9 mouse cellular contexts compared by ENCODE assay signal in the genomic region with DNA sequence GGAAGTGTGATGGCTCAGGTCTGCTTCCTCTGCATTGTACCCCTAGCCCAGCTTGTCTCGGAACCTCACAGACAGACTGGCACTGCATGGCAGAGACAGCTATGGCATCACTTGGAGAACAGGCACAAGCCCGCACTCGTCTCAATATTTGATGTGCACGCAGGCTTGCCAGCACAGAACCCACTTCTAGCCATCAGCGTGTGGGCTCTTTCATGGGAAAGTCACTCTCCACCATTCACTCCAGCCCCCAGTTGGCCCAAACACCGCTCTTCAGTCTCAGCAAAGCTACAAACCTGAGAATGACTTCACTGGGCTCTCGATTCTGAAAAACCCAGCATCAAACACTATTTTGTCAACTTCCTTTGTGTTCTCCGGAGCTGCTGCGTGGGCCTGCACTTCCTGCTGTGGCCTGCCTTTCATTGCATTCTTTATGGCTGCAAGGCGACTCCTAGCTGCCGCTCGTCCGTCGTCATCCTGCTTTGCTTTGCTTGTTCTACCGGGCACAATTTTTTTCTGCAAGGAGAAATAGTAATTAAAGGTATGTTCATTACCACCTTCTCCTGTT. TPM values are rescaled to one million over a fixed set of nuclear protein-coding genes. Genes with fewer than 3 reads are reported as not detected.
DNase-seq lines count a peak whose midpoint lies in the region; ATAC-seq and TF ChIP-seq lines count a peak whose summit lies in the region.
"Had no signal": no experiment of that assay in that cellular context is flagged by ENCODE, and none has a peak within 500 bp of the region (broad histone marks: within the 10 kb centered on the region; RNA-seq: fewer than 3 reads in every experiment).

No protein-coding gene starts in this region.

- 0 out of 2 replicates have a peak, but pooled peaks have one; percentile 7 for TF ChIP-seq CTCF in liver, adult 2 months (IDR thresholded peaks at IDR 0.05; ENCODE audit: low read depth, low read length)
- no peak for TF ChIP-seq CTCF in hindbrain, postnatal 0 days (IDR thresholded peaks at IDR 0.05; ENCODE audit: low read depth)

- H3K79me2 ChIP-seq in liver, adult 2 months (ENCODE audit: control insufficient read depth, insufficient read depth, low read length): no peaks in the 10 kb centered on the region

- no peaks in the 10 kb centered on the region for H3K4me1 ChIP-seq in liver, adult 2 months (ENCODE audit: control insufficient read depth, insufficient read depth, low read length)
- no peaks in the 10 kb centered on the region for H3K4me1 ChIP-seq in hindbrain, postnatal 0 days (ENCODE audit: insufficient read depth, low read length)
- H3K4me1 ChIP-seq in stomach, embryonic 16.5 days (ENCODE audit: control insufficient read depth, insufficient read depth, low read length): no peaks in the 10 kb centered on the region
- H3K4me1 ChIP-seq: heart, embryonic 13.5 days; kidney, embryonic 15.5 days had no signal

- no peak for TF ChIP-seq POLR2A in liver, adult 2 months (IDR thresholded peaks at IDR 0.05; ENCODE audit: extremely low read depth, insufficient read depth, low read length)

- DNase-seq in liver, adult 2 months (ENCODE audit: extremely low read depth, low read depth, low spot score): no peak
- DNase-seq in liver: no peak
- peak; percentile 59 for DNase-seq in R1 (ENCODE audit: low read depth, low spot score)
- peak; percentile 63 for DNase-seq in hindbrain, postnatal 0 days (ENCODE audit: low spot score)
- DNase-seq in cerebellum, adult 9-10 months: no peak

- H3K27me3 ChIP-seq in liver, adult 2 months (ENCODE audit: control insufficient read depth, insufficient read depth, low read length): no peaks in the 10 kb centered on the region
- no peaks in the 10 kb centered on the region for H3K27me3 ChIP-seq in hindbrain, postnatal 0 days (ENCODE audit: insufficient read depth, low read length)
- no peaks in the 10 kb centered on the region for H3K27me3 ChIP-seq in stomach, embryonic 16.5 days (ENCODE audit: control insufficient read depth, insufficient read depth, low read length)
- H3K27me3 ChIP-seq: heart, embryonic 13.5 days; kidney, embryonic 15.5 days had no signal

- no peaks in the 10 kb centered on the region for H3K9me3 ChIP-seq in hindbrain, postnatal 0 days (ENCODE audit: low read length)
- no peaks in the 10 kb centered on the region for H3K9me3 ChIP-seq in stomach, embryonic 16.5 days (replicated peaks; ENCODE audit: control insufficient read depth, low read length)
- H3K9me3 ChIP-seq: heart, embryonic 13.5 days; kidney, embryonic 15.5 days had no signal

- 89% methylated on average over 15 of the region's 15 CpGs for WGBS in liver, adult 2 months
- WGBS in hindbrain, postnatal 0 days: 41% methylated on average over 15 of the region's 15 CpGs
- WGBS in stomach, embryonic 16.5 days: 89% methylated on average over 15 of the region's 15 CpGs

- no peak overlapping the region for H3K27ac ChIP-seq in liver, adult 2 months (replicated peaks; ENCODE audit: insufficient read depth, low read depth, low read length)
- peak overlapping the region; percentile 51; the same call in 1 of the 2 replicates for H3K27ac ChIP-seq in hindbrain, postnatal 0 days
- H3K27ac ChIP-seq in stomach, embryonic 16.5 days (ENCODE audit: low read length): peak overlapping the region; percentile 12; the same call in 1 of the 2 replicates
- H3K27ac ChIP-seq: heart, embryonic 13.5 days; kidney, embryonic 15.5 days had no signal

- no peak overlapping the region for H3K4me3 ChIP-seq in liver, adult 2 months (ENCODE audit: insufficient read depth, low read depth, low read length)
- no peak overlapping the region for H3K4me3 ChIP-seq in hindbrain, postnatal 0 days (ENCODE audit: low read length)
- H3K4me3 ChIP-seq in stomach, embryonic 16.5 days (replicated peaks; ENCODE audit: low read length): no peak overlapping the region
- H3K4me3 ChIP-seq: heart, embryonic 13.5 days; kidney, embryonic 15.5 days had no signal

- H3K4me2 ChIP-seq in hindbrain, postnatal 0 days (ENCODE audit: low read depth, low read length): no peak overlapping the region
- H3K4me2 ChIP-seq in stomach, embryonic 16.5 days (ENCODE audit: low read depth, low read length): no peak overlapping the region
- H3K4me2 ChIP-seq: heart, embryonic 13.5 days; kidney, embryonic 15.5 days had no signal

- no peaks in the 10 kb centered on the region for H3K36me3 ChIP-seq in liver, adult 2 months (ENCODE audit: control insufficient read depth, insufficient read depth, low read length)
- H3K36me3 ChIP-seq in hindbrain, postnatal 0 days (ENCODE audit: insufficient read depth, low read length): no peaks in the 10 kb centered on the region; the same call in 1 of the 2 replicates
- peaks cover 20% of the 10 kb centered on the region for H3K36me3 ChIP-seq in stomach, embryonic 16.5 days (ENCODE audit: control insufficient read depth, insufficient read depth, low read length)

- peak; percentile 80 for ATAC-seq in hindbrain, postnatal 0 days
- ATAC-seq in stomach, embryonic 16.5 days (ENCODE audit: insufficient read depth, low FRiP score): no peak
- no peak for ATAC-seq in erythroblast, adult 5-6 weeks (replicated peaks; ENCODE audit: low FRiP score, poor library complexity, severe bottlenecking)

- no peak overlapping the region for H3K9ac ChIP-seq in liver, adult 2 months (ENCODE audit: low read depth, low read length)
- H3K9ac ChIP-seq in hindbrain, postnatal 0 days (replicated peaks; ENCODE audit: low read length): no peak overlapping the region
- no peak overlapping the region for H3K9ac ChIP-seq in stomach, embryonic 16.5 days (ENCODE audit: low read length)
- H3K9ac ChIP-seq: heart, embryonic 13.5 days; kidney, embryonic 15.5 days had no signal

RNA-seq across cellular contexts. Expression of a gene that starts 22.7 kb away (rescaled TPM):
- 0.74 and 1.2 TPM in 2 replicates for total RNA-seq in liver, adult 2 months (2014; rRNA removed)
- 0.04 TPM in 1 of 2 replicates, not detected in the other for polyA plus RNA-seq in liver, adult 2 months (2012; rRNA removed)
- total RNA-seq in hindbrain, postnatal 0 days (2014; rRNA removed): 6.3 and 10.0 TPM in 2 replicates
- 5.5 and 6.5 TPM in 2 replicates for polyA plus RNA-seq in hindbrain, postnatal 0 days (2015; fragmentation: Nextera tagmentation; extraction: Ambion mirVana)
- 30.7 and 37.0 TPM in 2 replicates for polyA plus RNA-seq in stomach, embryonic 16.5 days (2015; fragmentation: Nextera tagmentation; extraction: Ambion mirVana)
- total RNA-seq in erythroblast, adult 5-6 weeks (2015; ENCODE audit: low replicate concordance): 42.8 and 49.2 TPM in 2 replicates
- 64.0 and 79.3 TPM in 2 replicates for total RNA-seq in erythroblast, adult 5-6 weeks (2017; ENCODE audit: low replicate concordance)

RNA-seq across cellular contexts. Expression of a gene that starts 28.0 kb away (rescaled TPM):
- total RNA-seq in liver, adult 2 months (2014; rRNA removed): 6.8 and 7.2 TPM in 2 replicates
- 5.2 and 7.9 TPM in 2 replicates for polyA plus RNA-seq in liver, adult 2 months (2012; rRNA removed)
- 2.1 and 9.1 TPM in 2 replicates for total RNA-seq in hindbrain, postnatal 0 days (2014; rRNA removed)
- polyA plus RNA-seq in hindbrain, postnatal 0 days (2015; fragmentation: Nextera tagmentation; extraction: Ambion mirVana): 6.6 and 8.2 TPM in 2 replicates
- 95.3 and 132 TPM in 2 replicates for polyA plus RNA-seq in stomach, embryonic 16.5 days (2015; fragmentation: Nextera tagmentation; extraction: Ambion mirVana)
- 100 and 159 TPM in 2 replicates for total RNA-seq in erythroblast, adult 5-6 weeks (2015; ENCODE audit: low replicate concordance)
- 45.4 and 53.7 TPM in 2 replicates for total RNA-seq in erythroblast, adult 5-6 weeks (2017; ENCODE audit: low replicate concordance)

RNA-seq across cellular contexts. Expression of a gene that starts 54.7 kb away (rescaled TPM):
- 12.7 and 15.6 TPM in 2 replicates for total RNA-seq in liver, adult 2 months (2014; rRNA removed)
- polyA plus RNA-seq in liver, adult 2 months (2012; rRNA removed): 7.3 and 9.7 TPM in 2 replicates
- 20.6 and 62.0 TPM in 2 replicates for total RNA-seq in hindbrain, postnatal 0 days (2014; rRNA removed)
- polyA plus RNA-seq in hindbrain, postnatal 0 days (2015; fragmentation: Nextera tagmentation; extraction: Ambion mirVana): 39.7 and 41.0 TPM in 2 replicates
- polyA plus RNA-seq in stomach, embryonic 16.5 days (2015; fragmentation: Nextera tagmentation; extraction: Ambion mirVana): 20.4 and 23.1 TPM in 2 replicates
- 153 and 163 TPM in 2 replicates for total RNA-seq in erythroblast, adult 5-6 weeks (2015; ENCODE audit: low replicate concordance)
- 302 and 381 TPM in 2 replicates for total RNA-seq in erythroblast, adult 5-6 weeks (2017; ENCODE audit: low replicate concordance)

Comparison
In these comparisons a context has a peak if more than half of its experiments do, and no peak if none do; other contexts are left out.
1. DNase-seq: peak in R1 (single experiment) and hindbrain, postnatal 0 days (single experiment); none in liver, adult 2 months (single experiment), liver (single experiment) and cerebellum, adult 9-10 months (single experiment).